Mouse (Mus musculus) heart, embryonic 13.5 days (tissue): Measurements from ENCODE around the gene Kdm1a. TPM values are rescaled to one million over a fixed set of nuclear protein-coding genes. Genes with fewer than 3 reads are reported as not detected.
A peak's percentile ranks its signal among the peaks of the same experiment; 100 is the strongest.

Experiments used
- ATAC-seq: fragments of 200-750 bp; cut with Nextera tagmentation; 2 replicates; pipeline ENCODE4 v1.8.0; 2017; ENCODE audit warnings: moderate TSS enrichment; ENCODE audit not compliant: insufficient number of reproducible peaks, low FRiP score, low TSS enrichment; ENCODE audit errors: extremely low read depth
- H3K27ac ChIP-seq: fragments of 300-500 bp; sonication (generic); replicated peaks from 2 replicates; pipeline ENCODE4 v1.5.1; 2015; ENCODE audit warnings: moderate library complexity, mild to moderate bottlenecking, inconsistent platforms
- H3K27me3 ChIP-seq: fragments of 300-500 bp; sonication (generic); replicated peaks from 2 replicates; pipeline ENCODE4 v1.6.1; 2015; ENCODE audit warnings: mild to moderate bottlenecking, inconsistent platforms
- H3K36me3 ChIP-seq: fragments of 300-500 bp; sonication (generic); 2 replicates; pipeline ENCODE4 v1.6.1; 2015; ENCODE audit warnings: mild to moderate bottlenecking, inconsistent platforms
- H3K4me1 ChIP-seq: fragments of 300-500 bp; sonication (generic); 2 replicates; pipeline ENCODE4 v1.6.1; 2015; ENCODE audit warnings: inconsistent platforms
- H3K4me2 ChIP-seq: fragments of 300-500 bp; sonication (generic); 2 replicates; pipeline ENCODE4 v1.6.1; 2015; ENCODE audit warnings: inconsistent platforms, mild to moderate bottlenecking, moderate library complexity
- H3K4me3 ChIP-seq: fragments of 300-500 bp; sonication (generic); 2 replicates; pipeline ENCODE4 v1.5.1; 2015; ENCODE audit warnings: moderate library complexity, mild to moderate bottlenecking, inconsistent platforms
- H3K9ac ChIP-seq: fragments of 300-500 bp; sonication (generic); 2 replicates; pipeline ENCODE4 v1.6.1; 2015; ENCODE audit warnings: inconsistent platforms, mild to moderate bottlenecking, moderate library complexity
- H3K9me3 ChIP-seq: fragments of 300-500 bp; sonication (generic); 2 replicates; pipeline ENCODE4 v1.6.1; 2016; ENCODE audit warnings: inconsistent platforms
- WGBS: fragments of 180-500 bp; shearing (Covaris S2); methylation state at CpG from one replicate; pipeline ENCODE4 v1.1.7; 2015; ENCODE audit warnings: mixed read lengths; 5-methylcytosine and 5-hydroxymethylcytosine counted together
- polyA plus RNA-seq: library from polyadenylated mRNA; unstranded; fragments of >200 nt; fragmentation: Nextera tagmentation; extraction: Ambion mirVana; gene quantifications from 2 replicates; pipeline ENCODE4 v1.2.1, GENCODE M21; 2015

Gene Kdm1a
- polyA plus RNA-seq, 1 experiment from 2014 or later: 27.5 TPM

DNA sequence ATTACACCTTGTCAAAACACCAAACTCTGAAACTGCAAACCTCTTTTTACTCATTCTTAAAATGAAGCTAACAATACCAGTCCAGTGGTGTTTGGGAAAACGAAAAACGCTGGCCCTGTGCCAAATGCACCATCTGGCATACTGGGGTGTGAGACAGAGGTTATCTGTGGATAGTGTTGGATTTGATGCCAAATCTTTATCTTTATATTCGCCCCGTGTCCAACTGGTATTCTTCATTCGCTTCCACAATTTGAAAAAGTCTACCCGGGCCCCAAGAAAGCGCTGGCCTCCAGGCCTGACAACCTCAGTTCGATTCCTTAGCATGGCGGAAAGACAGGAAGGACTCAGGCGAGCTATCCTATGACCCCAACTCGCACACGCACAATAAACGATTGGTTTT, 1.0 kb downstream of the Kdm1a start:
- Histone ChIP-seq H3K36me3 (no peaks in the 10 kb centered on the region), H3K27ac (peak overlapping the region; percentile 90), H3K27me3 (no peaks in the 10 kb centered on the region), H3K4me1 (peaks cover 22% of the 10 kb centered on the region), H3K9ac (peak overlapping the region; percentile 100), H3K9me3 (no peaks in the 10 kb centered on the region), H3K4me2 (peak overlapping the region; percentile 74), H3K4me3 (peak overlapping the region; percentile 98)
- ATAC-seq: no peak
- under 1% methylated on average over 13 of the region's 13 CpGs for WGBS

DNA sequence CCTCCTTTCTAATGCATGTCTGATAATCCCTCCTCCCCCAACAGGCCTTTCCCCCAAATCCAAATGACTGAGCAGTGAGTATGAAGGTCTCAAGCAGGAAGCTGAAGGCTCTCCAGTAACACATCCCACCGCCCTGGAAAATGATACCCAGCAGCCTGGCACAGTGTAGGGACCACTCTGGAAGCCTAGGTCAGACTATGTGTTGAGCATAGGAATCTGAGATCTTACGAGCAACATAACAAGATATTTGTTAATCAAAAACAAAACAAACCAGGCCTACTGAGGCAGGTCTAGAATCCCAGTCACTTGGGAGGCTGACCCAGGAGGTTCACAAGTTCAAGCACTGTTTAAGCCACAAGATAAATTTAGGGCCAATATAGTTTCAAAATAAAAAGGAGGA, 2.0 kb downstream of the Kdm1a start:
- Histone ChIP-seq H3K4me2 (peak overlapping the region; percentile 74), H3K27ac (no peak overlapping the region), H3K27me3 (no peaks in the 10 kb centered on the region), H3K36me3 (no peaks in the 10 kb centered on the region), H3K4me3 (peak overlapping the region; percentile 98), H3K9me3 (no peaks in the 10 kb centered on the region), H3K9ac (peak overlapping the region; percentile 100; the same call in 1 of the 2 replicates), H3K4me1 (peaks cover 22% of the 10 kb centered on the region)
- no peak for ATAC-seq
- WGBS: 80% methylated on average over 2 of the region's 2 CpGs

DNA sequence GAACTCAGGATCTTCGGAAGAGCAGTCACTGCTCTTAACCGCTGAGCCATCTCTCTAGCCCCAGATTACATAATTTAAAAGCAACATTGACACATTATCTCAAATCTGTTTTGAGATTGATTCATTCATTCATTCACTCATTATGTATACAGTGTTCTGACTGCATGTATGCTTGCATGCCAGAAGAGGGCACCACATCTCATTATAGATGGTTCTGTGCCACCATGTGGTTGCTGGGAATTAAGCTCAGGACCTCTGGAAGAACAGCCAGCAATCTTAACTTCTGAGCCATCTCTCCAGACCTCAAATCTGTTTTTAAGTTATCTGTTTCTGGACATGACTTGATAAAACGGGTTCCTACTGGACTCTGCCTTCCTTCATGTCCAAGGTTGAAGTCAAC, 2.7 kb downstream of the Kdm1a start:
- Histone ChIP-seq H3K27ac (no peak overlapping the region), H3K4me2 (no peak overlapping the region), H3K4me1 (peaks cover 26% of the 10 kb centered on the region), H3K9me3 (no peaks in the 10 kb centered on the region), H3K36me3 (no peaks in the 10 kb centered on the region), H3K27me3 (no peaks in the 10 kb centered on the region), H3K9ac (no peak overlapping the region), H3K4me3 (no peak overlapping the region)
- 95% methylated on average over 3 of the region's 3 CpGs for WGBS
- ATAC-seq: no peak

DNA sequence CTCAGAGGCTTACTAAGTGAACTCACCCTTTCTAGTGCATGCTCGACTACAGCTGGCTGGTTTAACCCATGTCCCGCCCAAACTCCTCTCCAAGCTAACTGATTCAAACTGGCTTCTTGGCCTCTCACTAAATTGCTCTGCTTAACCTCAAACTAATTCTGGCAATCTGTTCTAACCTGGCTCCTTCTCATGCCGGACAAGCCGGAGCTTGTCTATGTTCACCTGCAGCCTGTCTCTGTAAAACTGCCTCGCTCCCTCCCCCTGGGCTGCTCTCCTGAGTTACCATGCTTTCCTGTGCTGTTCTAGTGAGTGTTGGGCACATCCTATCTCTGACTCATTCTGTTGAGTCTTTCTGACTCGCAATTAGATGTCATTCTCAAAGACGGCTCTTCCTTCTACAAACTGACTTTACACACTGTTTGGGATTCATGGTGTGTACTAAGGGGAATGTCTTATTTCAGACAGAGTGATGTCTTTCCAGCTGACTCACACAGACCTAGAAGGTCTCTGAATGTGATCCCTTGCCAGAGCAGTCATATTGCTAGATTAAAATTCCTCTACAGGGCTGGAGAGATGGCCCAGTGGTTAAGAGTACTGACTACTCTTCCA, 4.2 kb downstream of the Kdm1a start:
- H3K9me3 ChIP-seq: no peaks in the 10 kb centered on the region
- no peak overlapping the region for H3K4me2 ChIP-seq
- 81% methylated on average over 7 of the region's 7 CpGs for WGBS
- no peak for ATAC-seq
- no peaks in the 10 kb centered on the region for H3K27me3 ChIP-seq
- H3K4me3 ChIP-seq: no peak overlapping the region
- H3K4me1 ChIP-seq: peaks cover 41% of the 10 kb centered on the region
- H3K27ac ChIP-seq: no peak overlapping the region
- H3K9ac ChIP-seq: no peak overlapping the region
- no peaks in the 10 kb centered on the region for H3K36me3 ChIP-seq

DNA sequence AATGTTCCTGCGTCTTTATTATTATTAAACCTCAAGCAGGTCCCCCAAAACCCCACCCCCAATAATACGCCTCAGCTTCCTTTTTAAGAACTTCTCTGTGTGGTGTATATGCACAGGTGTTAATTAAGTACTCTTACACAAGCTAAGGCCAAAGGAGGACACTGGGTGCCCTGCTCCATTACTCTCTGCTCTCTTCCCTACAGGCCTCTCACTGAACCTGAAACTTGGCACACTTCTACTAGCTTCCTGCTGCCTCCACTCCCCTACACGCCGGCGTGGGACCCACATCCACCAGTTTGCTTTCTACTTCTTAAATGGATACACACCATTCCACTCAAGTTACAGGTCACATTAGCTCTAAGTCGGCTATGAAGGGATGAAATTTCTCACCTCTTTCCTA, 7.3 kb downstream of the Kdm1a start:
- Histone ChIP-seq H3K9ac (no peak overlapping the region), H3K9me3 (no peaks in the 10 kb centered on the region), H3K36me3 (peaks cover 16% of the 10 kb centered on the region), H3K4me3 (no peak overlapping the region), H3K4me2 (no peak overlapping the region), H3K27ac (no peak overlapping the region), H3K4me1 (peaks cover 41% of the 10 kb centered on the region), H3K27me3 (no peaks in the 10 kb centered on the region)
- WGBS: 82% methylated on average over 6 of the region's 6 CpGs
- ATAC-seq: no peak

DNA sequence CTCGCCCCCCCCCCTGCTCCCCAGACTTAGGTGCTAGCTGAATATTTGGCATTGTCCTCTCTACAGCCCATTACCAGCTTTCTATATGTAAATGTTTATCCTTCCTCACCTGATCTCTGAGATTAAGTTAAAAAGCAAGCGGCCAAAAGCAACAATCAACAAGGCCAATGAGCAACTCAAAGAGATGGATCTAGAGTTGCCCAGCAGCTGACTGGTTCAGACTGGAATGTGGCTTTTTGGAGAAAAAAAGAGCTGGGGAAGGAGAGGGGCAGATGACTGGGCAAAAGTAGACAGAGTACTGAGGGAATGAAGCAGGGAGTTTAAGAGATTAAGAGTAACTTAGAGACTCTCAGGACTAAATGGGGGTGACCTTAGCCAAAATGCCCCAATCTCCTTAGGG, 8.5 kb downstream of the Kdm1a start:
- Histone ChIP-seq H3K9ac (no peak overlapping the region), H3K9me3 (no peaks in the 10 kb centered on the region), H3K27ac (no peak overlapping the region), H3K4me1 (peaks cover 40% of the 10 kb centered on the region), H3K4me3 (no peak overlapping the region), H3K4me2 (no peak overlapping the region), H3K27me3 (no peaks in the 10 kb centered on the region), H3K36me3 (peaks cover 20% of the 10 kb centered on the region)
- WGBS: 86% methylated on average over 2 of the region's 2 CpGs
- no peak for ATAC-seq

DNA sequence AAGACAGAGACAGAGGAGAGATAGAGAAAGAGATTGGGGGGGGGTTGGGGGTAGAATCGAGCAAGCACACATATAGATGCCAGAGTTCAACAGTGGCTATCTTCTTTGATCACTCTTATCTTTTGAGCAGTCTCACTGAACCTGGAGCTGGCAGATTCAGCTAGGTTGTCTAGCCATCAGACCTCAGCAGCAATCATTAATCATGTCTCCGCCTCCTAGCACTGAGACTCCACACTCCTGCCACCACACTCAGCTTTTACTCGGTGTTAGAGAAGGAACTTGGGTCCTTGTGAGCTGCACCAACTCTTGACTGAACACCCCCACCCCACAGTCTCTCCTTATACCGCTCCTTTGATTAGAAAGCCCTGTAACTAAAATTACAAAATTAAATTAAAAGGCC, 10.4 kb downstream of the Kdm1a start:
- Histone ChIP-seq H3K4me3 (no peak overlapping the region), H3K9ac (no peak overlapping the region)

DNA sequence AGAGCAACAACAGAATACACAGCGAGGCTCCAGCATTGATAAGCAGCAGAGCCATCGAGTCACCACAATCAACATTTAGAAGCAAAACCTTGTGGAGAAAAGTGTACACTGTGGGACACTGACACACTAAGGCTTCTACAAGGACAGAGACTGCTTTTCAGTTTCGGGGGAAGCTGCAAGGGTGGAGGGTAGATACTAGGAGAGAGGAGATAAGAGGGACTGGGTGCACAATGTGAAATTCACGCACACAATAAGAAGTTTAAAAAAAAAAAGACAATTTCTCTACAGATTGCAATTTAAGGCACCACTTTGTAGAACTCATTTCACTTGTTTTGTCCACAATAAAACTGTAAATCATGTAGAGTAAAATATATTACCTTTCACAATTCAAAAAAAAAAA, 14.5 kb downstream of the Kdm1a start:
- WGBS: 43% methylated on average over 4 of the region's 4 CpGs
- Histone ChIP-seq H3K4me2 (no peak overlapping the region), H3K27me3 (no peaks in the 10 kb centered on the region), H3K9me3 (no peaks in the 10 kb centered on the region), H3K36me3 (peaks cover 20% of the 10 kb centered on the region), H3K27ac (no peak overlapping the region), H3K9ac (no peak overlapping the region), H3K4me1 (peaks cover 36% of the 10 kb centered on the region), H3K4me3 (no peak overlapping the region)
- no peak for ATAC-seq

More for the DNA sequence above, 10.4 kb downstream of the Kdm1a start:
- 61% methylated on average over 4 of the region's 4 CpGs for WGBS
- Histone ChIP-seq H3K4me2 (no peak overlapping the region), H3K36me3 (peaks cover 20% of the 10 kb centered on the region), H3K9me3 (no peaks in the 10 kb centered on the region), H3K27me3 (no peaks in the 10 kb centered on the region), H3K4me1 (peaks cover 41% of the 10 kb centered on the region), H3K27ac (no peak overlapping the region)
- no peak for ATAC-seq

DNA sequence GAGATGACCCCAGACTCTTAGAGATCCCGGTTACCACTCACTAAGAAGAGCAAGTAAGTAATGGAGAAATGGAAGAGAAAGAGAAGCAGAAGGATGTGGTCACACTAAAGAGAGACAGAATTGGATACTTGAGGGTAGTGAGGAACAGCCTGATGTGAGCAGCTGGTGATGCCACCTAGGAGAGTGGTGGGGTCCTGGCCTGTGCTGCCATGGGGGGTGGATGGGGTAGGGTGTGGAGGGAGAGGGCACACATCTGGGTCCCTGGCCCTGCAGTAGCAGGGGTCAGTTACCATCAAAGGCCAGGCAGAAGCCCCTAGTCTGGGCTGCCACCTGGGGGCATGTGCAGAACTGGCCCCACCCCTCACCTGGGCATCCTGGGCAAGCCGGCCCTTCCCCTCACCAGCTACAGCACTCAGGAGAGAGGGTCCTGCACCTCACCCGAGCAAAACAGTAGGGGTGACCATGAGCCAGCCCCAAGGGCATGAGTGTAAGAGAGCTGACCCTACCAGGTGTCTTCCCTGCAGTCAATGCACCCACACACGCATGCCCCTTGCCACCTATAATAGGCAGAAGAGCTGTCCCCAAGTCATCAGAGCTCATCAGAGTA, 15.2 kb downstream of the Kdm1a start:
- ATAC-seq: no peak
- Histone ChIP-seq H3K9ac (0 out of 2 replicates have a peak overlapping the region, but pooled peaks have one; percentile 7), H3K36me3 (peaks cover 16% of the 10 kb centered on the region), H3K9me3 (no peaks in the 10 kb centered on the region), H3K27ac (no peak overlapping the region), H3K27me3 (no peaks in the 10 kb centered on the region), H3K4me2 (no peak overlapping the region), H3K4me3 (no peak overlapping the region), H3K4me1 (peaks cover 37% of the 10 kb centered on the region)
- WGBS: 84% methylated on average over 4 of the region's 4 CpGs

DNA sequence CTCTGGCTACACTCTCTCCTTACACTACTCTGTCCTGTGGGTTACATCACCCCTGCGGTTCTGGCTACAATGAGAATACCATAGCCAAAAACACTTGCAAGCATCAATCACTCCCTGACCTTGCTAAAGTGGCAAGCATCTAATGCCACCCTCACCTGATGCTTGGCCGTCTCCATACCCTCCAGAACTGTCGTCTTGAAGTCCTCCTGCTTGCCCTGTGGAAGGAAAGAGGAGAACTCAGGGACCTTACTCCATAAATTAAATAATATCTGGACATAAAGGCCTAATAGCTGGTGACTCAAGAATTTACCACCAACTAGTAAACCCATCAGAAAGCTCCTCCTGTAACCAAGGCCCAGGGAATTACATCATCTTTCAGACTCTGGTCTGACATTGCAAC, 20.6 kb downstream of the Kdm1a start:
- H3K27ac ChIP-seq: no peak overlapping the region
- no peaks in the 10 kb centered on the region for H3K9me3 ChIP-seq
- peaks cover 46% of the 10 kb centered on the region for H3K4me1 ChIP-seq
- H3K9ac ChIP-seq: no peak overlapping the region
- no peak for ATAC-seq
- 87% methylated on average over 3 of the region's 3 CpGs for WGBS
- H3K27me3 ChIP-seq: no peaks in the 10 kb centered on the region
- no peak overlapping the region for H3K4me2 ChIP-seq
- H3K4me3 ChIP-seq: no peak overlapping the region
- H3K36me3 ChIP-seq: peaks cover 6% of the 10 kb centered on the region; the same call in 1 of the 2 replicates

DNA sequence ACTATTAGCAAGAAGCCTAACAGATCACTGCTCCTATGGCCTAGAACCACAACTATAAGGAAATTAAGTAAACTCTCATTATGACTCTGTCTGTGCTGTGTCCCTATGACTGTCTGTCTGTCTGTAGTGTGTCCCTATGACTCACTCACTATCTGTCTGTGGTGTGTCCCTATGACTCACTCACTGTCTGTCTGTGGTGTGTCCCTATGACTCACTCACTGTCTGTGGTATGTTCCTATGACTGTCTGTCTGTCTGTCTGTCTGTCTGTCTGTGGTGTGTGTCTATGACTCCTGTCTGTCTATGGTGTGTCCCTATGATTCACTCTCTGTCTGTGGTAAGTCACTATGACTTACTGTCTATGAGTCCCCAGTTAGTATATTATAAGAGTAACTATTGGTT, 32.5 kb downstream of the Kdm1a start:
- no peaks in the 10 kb centered on the region for H3K27me3 ChIP-seq
- peaks cover 81% of the 10 kb centered on the region for H3K36me3 ChIP-seq
- H3K9ac ChIP-seq: no peak overlapping the region
- peaks cover 17% of the 10 kb centered on the region for H3K4me1 ChIP-seq
- no peak overlapping the region for H3K4me3 ChIP-seq
- H3K4me2 ChIP-seq: no peak overlapping the region
- no peaks in the 10 kb centered on the region for H3K9me3 ChIP-seq
- no peak for ATAC-seq
- H3K27ac ChIP-seq: no peak overlapping the region

DNA sequence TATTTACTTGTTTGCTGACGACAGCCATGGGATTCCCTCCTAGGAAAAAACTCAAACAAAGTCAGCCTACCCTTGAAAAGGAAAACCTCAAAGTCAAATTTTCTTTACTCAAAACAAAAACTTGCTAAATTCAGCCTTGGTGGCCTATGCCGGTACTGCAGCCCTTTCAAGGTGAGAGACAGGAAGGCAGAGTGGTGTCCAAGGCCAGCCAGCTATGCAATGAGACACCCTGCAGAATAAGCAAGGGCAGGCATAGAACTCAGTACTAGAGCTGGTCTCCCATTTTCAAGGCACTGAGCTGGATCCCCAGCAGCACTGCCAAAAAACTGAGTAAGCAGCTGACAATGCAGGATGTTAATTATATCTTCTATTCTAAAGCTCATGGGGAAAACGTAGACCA, 33.9 kb downstream of the Kdm1a start:
- Histone ChIP-seq H3K4me2 (no peak overlapping the region), H3K27ac (no peak overlapping the region), H3K36me3 (peaks cover 89% of the 10 kb centered on the region), H3K4me3 (no peak overlapping the region), H3K9me3 (no peaks in the 10 kb centered on the region), H3K4me1 (peaks cover 13% of the 10 kb centered on the region), H3K9ac (no peak overlapping the region), H3K27me3 (no peaks in the 10 kb centered on the region)
- ATAC-seq: no peak
- WGBS: 82% methylated on average over 3 of the region's 3 CpGs
